Mouse (Mus musculus) limb, embryonic 14.5 days (tissue): ENCODE measurements around the gene Krt26. TPM values are rescaled to one million over a fixed set of nuclear protein-coding genes. Genes with fewer than 3 reads are reported as not detected.

Experiments used
- ATAC-seq: fragments of 200-750 bp; cut with Nextera tagmentation; 2 replicates; pipeline ENCODE4 v1.8.0; 2017; ENCODE audit warnings: low read depth, moderate number of reproducible peaks, moderate TSS enrichment; ENCODE audit not compliant: low FRiP score
- DNase-seq: peaks from one replicate; pipeline ENCODE4 v3.0.0-alpha.2; 2015; ENCODE audit warnings: low spot score
- H3K27ac ChIP-seq: fragments of 300-500 bp; sonication (generic); replicated peaks from 2 replicates; pipeline ENCODE4 v1.5.1; 2014; ENCODE audit warnings: low read depth, mild to moderate bottlenecking, low read length, moderate library complexity, mixed read lengths
- H3K27me3 ChIP-seq: fragments of 300-500 bp; sonication (generic); 2 replicates; pipeline ENCODE4 v1.6.1; 2014; ENCODE audit warnings: low read length, mixed read lengths; ENCODE audit not compliant: control insufficient read depth, insufficient read depth
- H3K36me3 ChIP-seq: fragments of 300-500 bp; sonication (generic); 2 replicates; pipeline ENCODE4 v1.6.1; 2014; ENCODE audit warnings: mild to moderate bottlenecking, low read length, moderate library complexity, mixed read lengths; ENCODE audit not compliant: control insufficient read depth, insufficient read depth
- H3K4me1 ChIP-seq: fragments of 300-500 bp; sonication (generic); 2 replicates; pipeline ENCODE4 v1.6.1; 2014; ENCODE audit warnings: antibody characterized with exemption, low read length, mixed read lengths; ENCODE audit not compliant: control insufficient read depth, insufficient read depth
- H3K4me2 ChIP-seq: fragments of 300-500 bp; sonication (generic); replicated peaks from 2 replicates; pipeline ENCODE4 v1.6.1; 2014; ENCODE audit warnings: low read depth, mild to moderate bottlenecking, low read length, moderate library complexity; ENCODE audit not compliant: severe bottlenecking
- H3K4me3 ChIP-seq: fragments of 300-500 bp; sonication (generic); replicated peaks from 2 replicates; pipeline ENCODE4 v1.5.1; 2014; ENCODE audit warnings: low read length
- H3K9ac ChIP-seq: fragments of 300-500 bp; sonication (generic); 2 replicates; pipeline ENCODE4 v1.6.1; 2014; ENCODE audit warnings: mild to moderate bottlenecking, low read depth, low read length, moderate library complexity; ENCODE audit not compliant: severe bottlenecking
- H3K9me3 ChIP-seq: fragments of 300-500 bp; sonication (generic); 2 replicates; pipeline ENCODE4 v1.6.1; 2016; ENCODE audit warnings: low read length; ENCODE audit not compliant: control insufficient read depth
- POLR2A ChIP-seq: fragments of 200-500 bp; IDR thresholded peaks from 2 replicates; pipeline ENCODE4 v1.8.0; 2012; ENCODE audit warnings: inconsistent platforms, mild to moderate bottlenecking, moderate library complexity, borderline replicate concordance; ENCODE audit not compliant: insufficient read depth, insufficient read length; ENCODE audit errors: extremely low read depth
- WGBS: fragments of 180-500 bp; shearing (Covaris S2); extraction: QIAGEN DNeasy Blood & Tissue Kit; methylation state at CpG from one replicate; pipeline ENCODE4 v1.1.7; 2014; 5-methylcytosine and 5-hydroxymethylcytosine counted together
- polyA plus RNA-seq, 2 experiments: library from polyadenylated mRNA; depleted of rRNA in 1 of 2; stranded (reverse) in 1 of 2; unstranded in 1 of 2; fragments of >200 nt; fragmentation: Nextera tagmentation in 1 of 2; extraction: Ambion mirVana in 1 of 2; gene quantifications; 2 replicates each; pipeline versions ENCODE4 v1.2.1 to v1.2.3; 2012 to 2014

The Krt26 gene
- polyA plus RNA-seq, 2 experiments = not detected

DNA sequence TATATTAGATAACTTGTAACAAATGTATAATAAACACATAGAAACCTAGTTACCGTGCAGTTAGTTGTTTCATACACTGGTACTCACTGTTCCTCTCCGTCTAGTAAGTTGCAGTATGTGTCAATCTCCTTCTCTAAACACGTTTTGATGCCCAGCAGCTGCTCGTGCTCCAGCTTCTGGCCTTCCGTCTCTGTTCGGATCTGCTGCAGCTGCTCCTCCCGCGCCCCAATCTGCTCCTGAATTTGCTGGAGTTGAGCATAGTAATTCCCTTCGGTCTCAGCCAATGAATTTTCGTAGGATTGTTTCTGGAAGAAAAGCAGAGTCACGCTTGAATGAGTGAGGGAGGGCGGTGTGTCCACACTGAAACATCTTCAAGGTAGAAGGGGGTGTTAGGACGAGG is 4.3 kb downstream of the Krt26 start:
- WGBS = 75% methylated on average over 13 of the region's 13 CpGs
- no peak for TF ChIP-seq POLR2A
- H3K27me3 ChIP-seq = no peaks in the 10 kb centered on the region

GRCm38 (mm10) chr11:99329655-99330054 is 8.1 kb downstream of the Krt26 start:
- no peak for ATAC-seq
- WGBS = 76% methylated on average over 2 of the region's 2 CpGs
- Histone ChIP-seq H3K27me3 (no peaks in the 10 kb centered on the region), H3K27ac (no peak overlapping the region), H3K4me2 (no peak overlapping the region), H3K4me3 (no peak overlapping the region), H3K36me3 (no peaks in the 10 kb centered on the region), H3K4me1 (no peaks in the 10 kb centered on the region), H3K9ac (no peak overlapping the region), H3K9me3 (no peaks in the 10 kb centered on the region)
- DNase-seq = no peak
- no peak for TF ChIP-seq POLR2A

More for the DNA sequence above, 4.3 kb downstream of the Krt26 start:
- Histone ChIP-seq H3K4me3 (no peak overlapping the region), H3K4me2 (no peak overlapping the region), H3K36me3 (no peaks in the 10 kb centered on the region), H3K4me1 (no peaks in the 10 kb centered on the region), H3K27ac (no peak overlapping the region), H3K9ac (no peak overlapping the region), H3K9me3 (no peaks in the 10 kb centered on the region)
- ATAC-seq = no peak
- no peak for DNase-seq

GRCm38 (mm10) chr11:99322851-99323250 is 14.9 kb downstream of the Krt26 start, which contains the start of gene Krt25:
TSS of gene Krt25 (minus strand) at chr11:99322951.
- no peaks in the 10 kb centered on the region for H3K4me1 ChIP-seq
- WGBS = 87% methylated on average over 11 of the region's 11 CpGs
- H3K4me2 ChIP-seq = no peak within 1 kb of the TSS
- TF ChIP-seq POLR2A = no peak
- no peak within 1 kb of the TSS for H3K27ac ChIP-seq
- no peaks in the 10 kb centered on the region for H3K9me3 ChIP-seq
- no peak for ATAC-seq
- no peaks in the 10 kb centered on the region for H3K27me3 ChIP-seq
- H3K36me3 ChIP-seq = no peaks in the 10 kb centered on the region
- no peak within 1 kb of the TSS for H3K4me3 ChIP-seq
- no peak within 1 kb of the TSS for H3K9ac ChIP-seq
- no peak for DNase-seq

DNA sequence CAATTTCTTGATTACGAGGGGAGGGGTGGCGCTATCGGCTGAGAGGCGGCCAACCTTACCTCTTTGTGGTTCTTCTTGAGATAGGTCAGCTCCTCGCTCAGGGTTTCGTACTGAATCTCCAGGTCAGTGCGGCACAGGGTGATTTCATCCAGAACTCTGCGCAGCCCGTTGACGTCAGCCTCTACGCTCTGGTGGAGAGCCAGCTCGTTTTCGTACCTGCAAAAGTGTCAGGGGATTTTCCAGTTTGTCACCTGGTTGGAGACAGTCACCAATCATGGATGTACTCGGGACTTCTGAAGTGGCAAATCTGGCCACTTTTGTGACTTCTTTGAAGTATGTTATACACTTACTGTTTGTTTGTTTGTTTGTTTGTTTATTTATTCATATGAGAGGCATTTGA is 16.7 kb downstream of the Krt26 start:
- Histone ChIP-seq H3K36me3 (no peaks in the 10 kb centered on the region), H3K9ac (no peak overlapping the region), H3K27ac (no peak overlapping the region), H3K4me3 (no peak overlapping the region), H3K9me3 (no peaks in the 10 kb centered on the region), H3K4me2 (no peak overlapping the region), H3K27me3 (no peaks in the 10 kb centered on the region), H3K4me1 (no peaks in the 10 kb centered on the region)
- DNase-seq (no peak), ATAC-seq (no peak)
- TF ChIP-seq POLR2A = no peak
- 83% methylated on average over 14 of the region's 14 CpGs for WGBS

GRCm38 (mm10) chr11:99319127-99319526 is 18.6 kb downstream of the Krt26 start:
- H3K9me3 ChIP-seq = no peaks in the 10 kb centered on the region
- H3K9ac ChIP-seq = no peak overlapping the region
- no peak overlapping the region for H3K4me3 ChIP-seq
- no peaks in the 10 kb centered on the region for H3K36me3 ChIP-seq
- H3K4me1 ChIP-seq = no peaks in the 10 kb centered on the region
- no peak overlapping the region for H3K4me2 ChIP-seq
- H3K27ac ChIP-seq = no peak overlapping the region
- 49% methylated on average over 9 of the region's 9 CpGs for WGBS
- H3K27me3 ChIP-seq = no peaks in the 10 kb centered on the region
- DNase-seq = no peak
- TF ChIP-seq POLR2A = no peak
- ATAC-seq = no peak

DNA sequence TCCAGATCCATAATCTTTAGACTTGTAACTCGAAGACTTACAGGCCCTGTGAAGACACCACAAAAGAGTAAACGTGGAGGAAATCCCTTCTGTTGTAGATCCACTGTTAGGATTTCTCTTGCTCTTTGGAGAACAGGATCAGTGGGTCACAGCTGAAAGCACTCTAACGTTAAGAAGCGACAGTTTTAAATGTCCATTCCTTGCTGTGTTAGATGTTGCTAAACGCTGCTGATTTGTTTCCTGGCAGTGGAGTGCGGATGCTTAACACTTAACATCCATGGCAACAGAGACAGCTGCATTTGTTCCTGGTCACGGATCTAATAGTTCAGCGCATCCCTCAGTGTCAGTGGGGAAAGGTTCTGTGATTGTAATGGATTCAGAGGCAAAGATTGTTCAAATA is 21.2 kb downstream of the Krt26 start:
- ATAC-seq (no peak), DNase-seq (no peak)
- no peaks in the 10 kb centered on the region for H3K36me3 ChIP-seq
- no peak overlapping the region for H3K4me2 ChIP-seq
- H3K9me3 ChIP-seq = no peaks in the 10 kb centered on the region
- H3K9ac ChIP-seq = no peak overlapping the region
- no peaks in the 10 kb centered on the region for H3K27me3 ChIP-seq
- H3K4me3 ChIP-seq = no peak overlapping the region
- no peaks in the 10 kb centered on the region for H3K4me1 ChIP-seq
- no peak for TF ChIP-seq POLR2A
- H3K27ac ChIP-seq = no peak overlapping the region
- WGBS = 70% methylated on average over 8 of the region's 8 CpGs
